Mouse (Mus musculus): ENCODE results near the gene Cyp8b1.

Cyp8b1 gene

GRCm38 (mm10) chr9:121915056-121915455 is 1.0 kb downstream of the Cyp8b1 start:
- DNase-seq (ENCODE audit: low read depth, low spot score): no peak

GRCm38 (mm10) chr9:121914226-121914757 is 1.8 kb downstream of the Cyp8b1 start:
- DNase-seq (ENCODE audit: low read depth, low spot score): no peak

GRCm38 (mm10) chr9:121912786-121913185 is 3.3 kb downstream of the Cyp8b1 start:
- no peak for DNase-seq (ENCODE audit: low read depth, low spot score)

- DNase-seq (ENCODE audit: low read depth, low spot score): no peak
Measured at GRCm38 (mm10) chr9:121911196-121911595, 4.9 kb downstream of the Cyp8b1 start.

GRCm38 (mm10) chr9:121909635-121910034 is 6.5 kb downstream of the Cyp8b1 start:
- DNase-seq (ENCODE audit: low read depth, low spot score): no peak

- no peak for DNase-seq (ENCODE audit: low read depth, low spot score)
Measured at GRCm38 (mm10) chr9:121908321-121908720, 7.8 kb downstream of the Cyp8b1 start.

GRCm38 (mm10) chr9:121907356-121908070 is 8.6 kb downstream of the Cyp8b1 start:
- no peak for DNase-seq (ENCODE audit: low read depth, low spot score)

GRCm38 (mm10) chr9:121906456-121906855 is 9.6 kb downstream of the Cyp8b1 start:
- no peak for DNase-seq (ENCODE audit: low read depth, low spot score)

- no peak for DNase-seq (ENCODE audit: low read depth, low spot score)
Measured at GRCm38 (mm10) chr9:121905556-121906185, 10.4 kb downstream of the Cyp8b1 start.

- DNase-seq (ENCODE audit: low read depth, low spot score): no peak
Measured at GRCm38 (mm10) chr9:121904946-121905345, 11.2 kb downstream of the Cyp8b1 start.

GRCm38 (mm10) chr9:121904319-121904718 is 11.8 kb downstream of the Cyp8b1 start:
- DNase-seq (ENCODE audit: low read depth, low spot score): no peak

GRCm38 (mm10) chr9:121903476-121904305 is 12.4 kb downstream of the Cyp8b1 start:
- no peak for DNase-seq (ENCODE audit: low read depth, low spot score)

- DNase-seq (ENCODE audit: low read depth, low spot score): no peak
Measured at GRCm38 (mm10) chr9:121901710-121902700, 14.1 kb downstream of the Cyp8b1 start.

- no peak for DNase-seq (ENCODE audit: low read depth, low spot score)
Measured at GRCm38 (mm10) chr9:121900282-121900855, 15.7 kb downstream of the Cyp8b1 start.

GRCm38 (mm10) chr9:121899306-121899705 is 16.8 kb downstream of the Cyp8b1 start:
- DNase-seq (ENCODE audit: low read depth, low spot score): no peak

GRCm38 (mm10) chr9:121898245-121898644 is 17.9 kb downstream of the Cyp8b1 start, which contains the start of gene Ackr2:
Gene Ackr2 (plus strand): TSS chr9:121898355.
- no peak for DNase-seq (ENCODE audit: low read depth, low spot score)

- DNase-seq (ENCODE audit: low read depth, low spot score): no peak
Measured at GRCm38 (mm10) chr9:121896820-121897219, 19.3 kb downstream of the Cyp8b1 start.

- DNase-seq (ENCODE audit: low read depth, low spot score): no peak
Measured at GRCm38 (mm10) chr9:121895392-121895993, 20.6 kb downstream of the Cyp8b1 start.

GRCm38 (mm10) chr9:121894447-121894846 is 21.7 kb downstream of the Cyp8b1 start:
- DNase-seq (ENCODE audit: low read depth, low spot score): no peak
